Mouse (Mus musculus) 3134 (cell line): Measurements from ENCODE around the gene Olfr1076.
"Not testable (repeated sequence)": the region's sequence is repeated elsewhere in the genome, so short reads cannot be mapped to it uniquely, and the experiment has no call there.

Experiments
- DNase-seq: peaks from one replicate; pipeline ENCODE4 v3.0.0-alpha.2; 2011; ENCODE audit warnings: low spot score; ENCODE audit not compliant: insufficient read length; ENCODE audit errors: extremely low read depth

Olfr1076 gene

DNA sequence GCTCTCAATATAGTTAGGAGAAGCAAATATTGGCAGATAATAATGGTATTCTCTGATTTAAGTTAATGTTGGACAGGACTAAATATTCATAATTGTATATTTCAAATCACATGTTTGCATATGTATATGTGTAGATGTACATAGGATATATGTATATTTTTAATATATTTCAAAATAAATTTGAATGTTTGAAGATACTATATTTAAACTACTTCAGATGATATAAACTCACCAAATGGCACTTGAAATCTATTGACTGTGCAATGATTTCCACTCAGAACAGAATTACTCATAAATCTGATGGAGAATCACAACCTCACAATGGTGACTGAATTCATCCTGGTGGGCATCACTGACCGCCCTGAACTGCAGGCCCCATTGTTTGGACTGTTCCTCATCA, at the start of gene Olfr1076:
Gene Olfr1076, plus strand, starts transcription at position 301 of the 400 bp plus-strand sequence.
- DNase-seq = no peak

DNA sequence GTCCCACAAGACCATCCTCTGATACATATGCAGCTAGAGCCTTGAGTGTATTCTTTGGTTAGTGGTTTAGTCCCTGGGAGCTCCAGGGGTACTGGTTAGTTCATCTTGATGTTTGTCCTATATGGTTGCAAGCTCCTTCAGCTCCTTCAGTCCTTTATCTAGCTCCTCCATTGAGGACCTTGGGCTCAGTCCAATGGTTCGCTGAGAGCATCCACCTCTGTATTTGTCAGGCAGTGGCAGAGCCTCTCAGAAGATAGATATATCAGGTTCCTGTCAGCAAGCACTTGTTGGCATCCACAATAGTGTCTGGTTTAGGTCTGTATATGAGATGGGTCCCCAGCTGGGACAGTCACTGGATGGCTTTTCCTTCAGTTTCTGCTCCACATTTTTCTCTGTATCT, 47.8 kb upstream of the Olfr1076 start:
- DNase-seq = no peak

- peak; percentile 1 for DNase-seq
These were observed 43.7 kb upstream of the Olfr1076 start for GRCm38 (mm10) chr2:86464442-86465109.

DNA sequence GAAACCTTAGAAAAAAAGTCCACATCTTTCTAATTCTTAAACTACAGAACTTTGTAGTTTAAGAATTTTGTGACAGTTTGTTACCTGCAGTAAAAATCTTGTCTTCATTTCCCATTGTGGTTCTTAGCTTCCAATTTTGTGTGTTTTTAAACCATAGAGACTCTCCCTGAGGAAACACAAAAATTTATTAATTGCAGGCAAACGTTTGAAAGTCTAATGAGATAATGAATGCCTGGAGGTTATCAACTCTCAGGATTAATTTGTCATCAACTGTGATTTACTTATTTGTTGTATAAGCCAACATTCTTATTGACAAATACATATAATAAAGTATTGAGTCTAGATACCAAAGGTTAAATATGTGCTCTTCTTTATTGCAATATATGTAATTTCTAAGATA, 21.0 kb upstream of the Olfr1076 start, which contains the start of gene Olfr228:
Gene Olfr228, minus strand, starts transcription at position 101 of the 400 bp plus-strand sequence.
- DNase-seq = no peak

GRCm38 (mm10) chr2:86530991-86531390, 22.7 kb downstream of the Olfr1076 start:
- no peak for DNase-seq

- no peak for DNase-seq
These were observed 34.1 kb downstream of the Olfr1076 start, which contains the start of gene Olfr1079 for GRCm38 (mm10) chr2:86542380-86542779. Olfr1079 (minus strand) TSS chr2:86542480.

GRCm38 (mm10) chr2:86558135-86558534, 49.9 kb downstream of the Olfr1076 start, which contains the start of gene Olfr1080:
Olfr1080 (minus strand) TSS chr2:86558235.
- not testable (repeated sequence) for DNase-seq
